Mouse (Mus musculus): ENCODE results near the gene Dolk. TPM values are rescaled to one million over a fixed set of nuclear protein-coding genes. Genes with fewer than 3 reads are reported as not detected.
A peak's percentile ranks its signal among the peaks of the same experiment; 100 is the strongest.

The Dolk gene
- polyA plus RNA-seq, 1 experiment from 2014 or later, result 25.6 TPM

DNA sequence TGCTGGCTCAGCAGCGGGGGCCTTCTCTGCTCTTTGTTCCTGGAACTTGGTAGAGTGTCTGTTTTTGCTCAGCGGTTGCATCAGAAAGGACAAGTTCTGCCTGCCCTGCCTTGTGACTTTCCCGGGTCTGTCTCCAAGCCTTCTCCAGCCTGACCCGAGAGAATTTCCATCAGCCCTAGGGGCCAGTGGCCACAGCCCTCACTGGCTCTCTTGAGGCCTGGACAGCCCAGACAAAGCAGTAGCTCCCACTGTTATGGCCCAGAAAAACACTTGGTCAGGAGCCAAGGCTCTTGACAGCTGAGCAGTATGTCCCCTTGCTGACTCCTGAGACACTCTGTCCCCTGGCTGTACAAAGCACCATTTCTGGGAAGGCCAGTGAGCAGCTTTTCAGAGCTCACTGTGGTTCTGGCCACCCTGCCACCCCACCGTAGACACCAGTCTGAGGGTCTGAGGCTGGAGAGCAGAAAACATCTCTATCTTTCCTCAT is 20.3 kb downstream of the Dolk start, which contains the start of gene Phyhd1:
Gene Phyhd1, plus strand, starts transcription at position 437 of the 487 bp plus-strand sequence.
- H3K4me3 ChIP-seq (replicated peaks), result no peak within 1 kb of the TSS
- 36% methylated on average over 5 of the region's 5 CpGs for WGBS
- peaks cover 24% of the 10 kb centered on the region for H3K4me1 ChIP-seq
- ATAC-seq (ENCODE audit: low FRiP score), result no peak
- no peak within 1 kb of the TSS for H3K9ac ChIP-seq
- no peak within 1 kb of the TSS for H3K4me2 ChIP-seq
- H3K36me3 ChIP-seq (replicated peaks), result peaks cover 47% of the 10 kb centered on the region
- no peaks in the 10 kb centered on the region for H3K9me3 ChIP-seq
- peak within 1 kb of the TSS; percentile 70 for H3K27ac ChIP-seq
- H3K27me3 ChIP-seq, result no peaks in the 10 kb centered on the region

DNA sequence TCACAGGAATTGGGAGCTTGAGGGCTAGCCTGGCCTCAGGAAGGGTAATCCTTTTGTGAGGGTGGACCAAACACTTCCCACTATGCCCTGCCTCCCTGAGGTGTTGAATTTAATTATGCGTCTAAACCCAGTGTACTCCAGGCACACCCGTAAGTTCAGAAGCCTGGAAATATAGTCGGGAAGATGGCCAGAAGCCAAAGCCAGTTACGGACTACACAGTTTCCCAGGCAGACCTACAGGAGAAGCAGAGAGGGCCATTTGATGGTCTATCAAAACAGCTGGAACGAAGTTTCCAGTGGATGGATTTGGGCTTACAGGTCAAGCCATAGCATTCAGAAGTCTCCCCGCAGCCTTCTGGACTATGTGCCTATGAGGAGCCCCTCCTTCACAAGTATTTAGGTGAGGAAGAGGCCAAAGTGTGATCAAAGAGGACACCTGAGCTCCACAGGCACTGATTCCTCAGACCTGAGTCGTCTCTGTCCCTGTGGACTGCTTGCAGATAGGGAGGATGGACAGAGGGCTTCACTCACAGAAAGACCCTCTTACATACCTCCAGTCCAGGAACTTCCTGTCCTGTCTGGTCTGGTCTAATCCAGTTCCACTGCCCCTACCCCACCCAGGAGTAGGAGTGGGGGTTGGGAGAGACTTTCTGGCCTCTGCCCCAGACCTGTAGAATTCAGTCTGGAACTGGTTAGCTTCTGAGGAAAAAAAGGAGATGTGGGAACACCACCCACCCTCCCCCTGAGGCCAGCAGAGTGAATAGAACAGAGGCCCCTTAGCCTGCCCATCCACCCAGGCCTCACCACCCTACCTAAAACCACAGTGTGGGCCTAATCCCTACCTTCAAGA is 21.2 kb downstream of the Dolk start:
- peaks cover 56% of the 10 kb centered on the region for H3K36me3 ChIP-seq (replicated peaks)
- H3K9ac ChIP-seq, result no peak overlapping the region
- no peaks in the 10 kb centered on the region for H3K9me3 ChIP-seq
- H3K4me3 ChIP-seq (replicated peaks), result no peak overlapping the region
- ATAC-seq (ENCODE audit: low FRiP score), result no peak
- peak overlapping the region; percentile 70 for H3K27ac ChIP-seq
- no peaks in the 10 kb centered on the region for H3K27me3 ChIP-seq
- H3K4me2 ChIP-seq, result no peak overlapping the region
- peaks cover 24% of the 10 kb centered on the region for H3K4me1 ChIP-seq
- WGBS, result 84% methylated on average over 7 of the region's 7 CpGs

DNA sequence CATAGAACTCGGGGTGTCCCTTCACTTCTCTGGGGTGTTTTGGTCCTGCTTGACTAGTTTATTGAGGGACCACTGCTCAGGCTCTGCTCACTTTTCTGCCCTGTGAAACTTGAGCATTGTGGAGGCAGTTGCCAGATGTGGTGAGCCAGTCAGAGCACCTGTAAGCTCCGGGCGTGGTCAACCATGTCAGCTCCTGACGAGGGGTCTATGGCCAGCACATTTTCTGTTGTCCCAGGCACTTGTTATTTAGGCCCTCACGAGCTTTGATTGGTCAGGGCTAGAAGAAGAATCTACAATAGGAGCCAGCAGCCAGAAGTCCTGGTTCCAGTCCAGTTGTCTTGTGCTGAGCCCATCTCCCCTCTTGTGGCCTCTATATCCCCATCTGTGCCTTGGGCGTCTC is 22.3 kb downstream of the Dolk start:
- Histone ChIP-seq H3K9ac (no peak overlapping the region), H3K4me1 (peaks cover 24% of the 10 kb centered on the region), H3K36me3 (replicated peaks) (peaks cover 67% of the 10 kb centered on the region), H3K9me3 (no peaks in the 10 kb centered on the region), H3K4me3 (replicated peaks) (no peak overlapping the region), H3K27ac (0 out of 2 replicates have a peak overlapping the region, but pooled peaks have one; percentile 13), H3K4me2 (no peak overlapping the region), H3K27me3 (no peaks in the 10 kb centered on the region)
- 95% methylated on average over 6 of the region's 6 CpGs for WGBS
- ATAC-seq (ENCODE audit: low FRiP score), result no peak

DNA sequence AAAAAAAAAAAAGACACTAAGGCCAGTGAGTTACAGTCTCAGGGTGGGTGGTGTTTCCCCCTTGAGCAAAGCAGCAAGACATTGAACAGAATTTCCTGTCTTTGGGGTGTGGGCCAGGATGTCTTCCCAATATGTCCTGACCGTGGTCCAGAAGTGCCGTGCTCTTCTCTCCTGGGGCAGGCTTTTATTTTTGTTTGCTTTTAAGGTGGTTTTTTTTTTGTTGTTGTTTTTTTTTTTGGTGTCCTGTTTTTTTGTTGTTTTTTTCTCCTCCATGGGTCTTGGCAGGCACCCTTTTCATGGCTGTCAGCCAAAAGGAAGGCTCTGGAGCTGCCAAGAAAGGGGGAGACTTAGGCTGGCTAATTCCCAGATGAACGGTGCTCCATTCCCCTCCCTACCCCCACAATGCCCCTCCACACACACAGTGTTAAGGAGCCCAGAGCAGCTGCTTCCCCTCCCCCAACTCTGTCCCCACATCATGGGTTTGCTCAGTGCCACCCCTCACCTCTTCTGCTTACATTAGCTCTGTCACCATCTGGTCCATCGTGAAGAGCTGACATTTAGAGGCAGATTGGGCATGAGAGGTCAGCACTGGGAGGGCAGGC is 23.2 kb downstream of the Dolk start:
- 73% methylated on average over 4 of the region's 4 CpGs for WGBS
- 0 out of 2 replicates have a peak overlapping the region, but pooled peaks have one; percentile 31 for H3K27ac ChIP-seq
- ATAC-seq (ENCODE audit: low FRiP score), result no peak

DNA sequence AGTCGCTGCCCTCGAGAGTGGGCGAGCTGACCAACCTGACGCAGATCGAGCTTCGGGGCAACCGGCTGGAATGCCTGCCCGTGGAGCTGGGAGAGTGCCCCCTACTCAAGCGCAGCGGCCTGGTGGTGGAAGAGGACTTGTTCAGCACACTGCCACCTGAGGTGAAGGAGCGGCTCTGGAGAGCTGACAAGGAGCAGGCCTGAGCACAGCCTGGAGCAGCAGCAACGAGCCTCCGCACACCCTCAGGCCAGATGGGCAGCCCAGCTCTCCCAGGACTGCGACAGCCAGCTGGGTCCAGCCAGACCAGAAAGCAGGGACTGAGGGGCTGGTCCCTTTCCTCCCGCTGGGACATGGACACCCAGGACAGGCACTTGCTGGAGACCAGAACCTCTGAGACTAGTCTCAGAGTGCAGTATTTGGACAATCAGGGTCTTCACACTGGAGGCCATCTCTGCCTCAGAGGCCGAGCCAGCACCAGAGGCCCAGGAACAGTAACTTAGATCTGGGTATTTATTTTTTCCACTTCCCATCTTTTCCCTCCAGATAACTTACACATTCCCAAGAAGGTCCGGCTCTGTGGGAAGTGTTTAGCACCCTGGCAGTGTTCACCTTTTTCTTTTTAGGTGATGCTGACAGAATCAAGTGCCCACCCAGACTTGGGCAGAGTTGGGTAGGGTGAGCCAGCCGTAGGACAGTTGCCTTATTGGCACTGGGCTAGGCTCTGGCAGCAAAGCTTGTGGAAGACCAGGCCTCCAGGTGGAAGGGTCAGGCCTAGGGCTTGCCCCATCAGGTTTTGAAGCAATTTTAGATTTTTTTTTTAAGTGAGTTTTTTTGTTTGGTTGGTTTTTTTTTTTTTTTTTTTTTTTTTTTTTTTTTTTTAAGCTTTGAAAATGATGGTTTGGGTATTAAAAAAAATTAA is 24.0 kb downstream of the Dolk start:
- no peak for ATAC-seq (ENCODE audit: low FRiP score)
- 95% methylated on average over 18 of the region's 18 CpGs for WGBS
- H3K4me2 ChIP-seq, result no peak overlapping the region
- no peak overlapping the region for H3K9ac ChIP-seq
- 0 out of 2 replicates have a peak overlapping the region, but pooled peaks have one; percentile 8 for H3K27ac ChIP-seq
- H3K4me3 ChIP-seq (replicated peaks), result no peak overlapping the region
- peaks cover 78% of the 10 kb centered on the region for H3K36me3 ChIP-seq (replicated peaks)
- H3K9me3 ChIP-seq, result no peaks in the 10 kb centered on the region
- H3K4me1 ChIP-seq, result peaks cover 24% of the 10 kb centered on the region
- H3K27me3 ChIP-seq, result no peaks in the 10 kb centered on the region

More for the DNA sequence above, 23.2 kb downstream of the Dolk start:
- Histone ChIP-seq H3K4me1 (peaks cover 24% of the 10 kb centered on the region), H3K27me3 (no peaks in the 10 kb centered on the region), H3K4me2 (no peak overlapping the region), H3K36me3 (replicated peaks) (peaks cover 76% of the 10 kb centered on the region), H3K9me3 (no peaks in the 10 kb centered on the region), H3K9ac (no peak overlapping the region), H3K4me3 (replicated peaks) (no peak overlapping the region)

DNA sequence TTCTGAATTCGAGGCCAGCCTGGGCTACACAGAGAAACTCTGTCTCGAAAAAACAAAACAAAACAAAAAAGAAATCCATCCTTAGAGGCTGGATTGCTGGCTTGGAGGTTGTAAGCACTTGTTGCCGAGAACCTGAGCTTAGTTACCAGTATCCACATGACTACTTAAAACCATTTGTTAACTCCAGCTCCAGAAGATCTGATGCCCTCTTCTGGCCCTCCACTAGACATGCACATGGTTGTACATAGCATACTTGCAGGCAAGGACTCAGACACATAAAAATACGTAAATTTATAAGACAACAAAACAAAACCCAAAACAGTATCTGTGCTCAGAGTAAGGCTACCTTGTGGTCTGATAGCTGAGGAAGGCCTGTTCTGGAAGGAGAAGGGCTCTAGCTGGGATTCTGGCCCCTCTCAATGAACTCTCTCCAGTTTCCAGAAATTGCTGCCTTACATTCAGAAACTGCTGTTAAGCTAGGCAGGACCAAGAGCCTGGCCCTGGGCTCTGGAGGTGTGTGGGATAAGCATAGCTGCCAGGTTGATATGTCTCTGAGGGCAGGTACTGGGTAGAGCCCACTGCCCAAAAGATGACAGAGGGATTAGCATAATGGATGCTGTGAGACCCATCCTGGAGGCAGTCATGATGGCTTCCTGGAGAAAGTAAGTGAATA is 24.9 kb downstream of the Dolk start:
- no peaks in the 10 kb centered on the region for H3K27me3 ChIP-seq
- no peaks in the 10 kb centered on the region for H3K9me3 ChIP-seq
- no peak overlapping the region for H3K9ac ChIP-seq
- H3K4me2 ChIP-seq, result no peak overlapping the region
- H3K4me1 ChIP-seq, result peaks cover 15% of the 10 kb centered on the region
- peaks cover 88% of the 10 kb centered on the region for H3K36me3 ChIP-seq (replicated peaks)
- 84% methylated on average over 4 of the region's 4 CpGs for WGBS
- H3K27ac ChIP-seq, result no peak overlapping the region
- H3K4me3 ChIP-seq (replicated peaks), result no peak overlapping the region
- ATAC-seq (ENCODE audit: low FRiP score), result no peak

DNA sequence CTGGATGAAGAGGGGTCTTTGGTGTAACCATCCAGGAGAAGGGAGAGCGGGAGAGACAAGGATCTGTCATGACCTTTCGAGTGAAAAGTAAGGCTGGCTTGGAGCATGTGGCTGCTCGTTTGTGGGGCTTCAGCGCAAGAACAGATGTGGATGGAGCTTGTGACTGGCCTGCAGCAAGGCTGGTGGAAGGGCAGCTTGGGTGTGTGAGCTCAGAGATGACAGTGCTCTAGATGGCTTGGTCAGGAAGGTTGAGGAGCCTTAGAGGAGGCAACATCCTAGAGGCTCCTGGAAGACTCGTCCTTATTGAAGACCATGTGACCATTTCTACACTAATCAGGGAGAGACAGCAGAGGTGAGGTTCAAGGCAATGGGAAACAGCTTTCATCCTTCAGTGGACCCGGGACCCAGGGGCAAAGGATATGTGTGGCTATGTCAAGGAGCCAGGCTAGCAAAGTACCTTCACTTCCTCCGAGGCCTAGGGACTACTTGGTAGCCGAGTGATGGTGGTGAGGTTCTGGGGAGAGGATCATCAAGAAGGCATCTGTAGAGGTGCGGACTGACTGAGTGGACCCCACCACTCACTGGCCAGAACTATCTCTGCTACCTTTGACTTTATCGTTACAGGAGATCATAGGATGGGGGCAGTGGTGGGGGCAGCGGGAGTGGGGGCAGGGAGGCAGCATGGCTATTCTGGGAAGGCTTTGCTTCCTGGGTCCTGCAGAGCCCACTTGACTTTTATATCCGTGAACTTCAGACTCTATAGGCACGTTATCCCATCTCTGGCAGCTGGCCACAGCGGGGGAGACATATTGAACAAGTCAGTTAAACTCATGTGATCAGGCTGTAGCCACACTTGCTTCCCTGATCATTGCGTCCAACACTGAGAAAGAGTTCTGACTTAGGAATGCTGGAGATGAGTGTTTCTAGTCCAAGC is 26.7 kb downstream of the Dolk start:
- no peaks in the 10 kb centered on the region for H3K9me3 ChIP-seq
- H3K36me3 ChIP-seq (replicated peaks), result peaks cover 95% of the 10 kb centered on the region
- no peak overlapping the region for H3K27ac ChIP-seq
- no peaks in the 10 kb centered on the region for H3K27me3 ChIP-seq
- peaks cover 4% of the 10 kb centered on the region for H3K4me1 ChIP-seq
- H3K9ac ChIP-seq, result no peak overlapping the region
- H3K4me2 ChIP-seq, result no peak overlapping the region
- WGBS, result 93% methylated on average over 15 of the region's 15 CpGs
- ATAC-seq (ENCODE audit: low FRiP score), result no peak
- H3K4me3 ChIP-seq (replicated peaks), result no peak overlapping the region

DNA sequence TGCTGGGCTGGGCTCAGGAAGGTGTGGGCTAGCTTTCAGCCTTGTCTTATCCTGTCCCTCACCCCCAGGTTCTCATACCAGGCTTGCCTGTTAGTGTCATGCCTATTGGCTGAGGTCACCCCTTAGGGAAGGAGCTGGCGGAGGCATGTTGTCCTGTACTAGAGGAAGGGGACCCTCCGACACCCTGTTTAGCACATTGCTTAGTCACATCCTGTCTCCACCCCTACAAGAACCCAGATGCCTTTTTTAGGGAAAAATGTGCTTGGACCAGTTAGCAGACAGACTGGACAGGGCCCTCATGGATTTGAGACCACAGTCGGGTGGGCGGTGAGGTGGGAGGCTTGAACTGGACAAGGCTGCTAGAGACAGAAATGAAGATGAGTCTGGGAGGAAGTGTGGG is 27.5 kb downstream of the Dolk start:
- 90% methylated on average over 4 of the region's 4 CpGs for WGBS
- ATAC-seq (ENCODE audit: low FRiP score), result no peak
- Histone ChIP-seq H3K27ac (no peak overlapping the region), H3K9ac (no peak overlapping the region), H3K9me3 (no peaks in the 10 kb centered on the region), H3K27me3 (no peaks in the 10 kb centered on the region), H3K4me3 (replicated peaks) (no peak overlapping the region), H3K36me3 (replicated peaks) (peaks cover 94% of the 10 kb centered on the region), H3K4me1 (peaks cover 4% of the 10 kb centered on the region), H3K4me2 (no peak overlapping the region)

DNA sequence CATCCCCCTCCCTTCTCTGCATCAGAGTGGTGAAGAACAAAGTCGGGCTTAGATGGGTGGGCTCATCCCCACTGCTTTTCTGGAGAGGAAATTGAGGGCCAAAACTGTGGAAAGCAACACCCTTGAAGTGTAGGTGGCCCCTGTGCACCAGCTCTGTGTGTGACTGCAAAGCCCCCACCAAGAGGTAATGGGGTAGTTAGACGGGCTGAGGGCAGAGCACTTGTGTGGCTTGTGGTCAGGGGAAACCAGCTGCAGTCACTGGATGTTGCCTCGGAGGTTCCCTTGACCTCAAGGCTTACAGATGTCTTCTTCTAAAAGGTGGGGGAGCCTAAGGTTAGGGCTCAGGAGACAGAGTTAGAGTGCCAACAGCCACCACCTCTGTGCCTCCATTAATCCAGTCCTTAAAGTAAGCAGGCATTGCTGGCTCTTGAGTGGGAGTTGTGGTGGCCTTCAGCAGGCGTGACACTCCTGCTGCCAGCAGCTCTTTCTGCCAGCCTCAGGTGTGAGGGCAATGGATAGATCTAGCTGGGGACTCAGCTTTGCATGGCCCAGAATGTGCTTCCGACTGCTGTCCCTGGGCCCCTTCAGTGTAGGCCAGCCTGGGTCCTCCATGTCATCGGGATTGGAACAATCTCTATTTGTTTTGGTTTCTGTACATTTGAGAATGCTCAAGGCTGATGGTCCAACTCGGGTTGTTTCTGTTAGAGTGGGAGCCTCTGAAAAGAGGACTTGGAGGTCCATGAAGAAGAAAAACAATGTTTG is 28.3 kb downstream of the Dolk start:
- Histone ChIP-seq H3K4me2 (no peak overlapping the region), H3K27me3 (no peaks in the 10 kb centered on the region), H3K4me3 (replicated peaks) (no peak overlapping the region), H3K4me1 (no peaks in the 10 kb centered on the region), H3K36me3 (replicated peaks) (peaks cover 93% of the 10 kb centered on the region), H3K27ac (no peak overlapping the region), H3K9ac (no peak overlapping the region), H3K9me3 (no peaks in the 10 kb centered on the region)
- 91% methylated on average over 7 of the region's 7 CpGs for WGBS
- ATAC-seq (ENCODE audit: low FRiP score), result no peak

DNA sequence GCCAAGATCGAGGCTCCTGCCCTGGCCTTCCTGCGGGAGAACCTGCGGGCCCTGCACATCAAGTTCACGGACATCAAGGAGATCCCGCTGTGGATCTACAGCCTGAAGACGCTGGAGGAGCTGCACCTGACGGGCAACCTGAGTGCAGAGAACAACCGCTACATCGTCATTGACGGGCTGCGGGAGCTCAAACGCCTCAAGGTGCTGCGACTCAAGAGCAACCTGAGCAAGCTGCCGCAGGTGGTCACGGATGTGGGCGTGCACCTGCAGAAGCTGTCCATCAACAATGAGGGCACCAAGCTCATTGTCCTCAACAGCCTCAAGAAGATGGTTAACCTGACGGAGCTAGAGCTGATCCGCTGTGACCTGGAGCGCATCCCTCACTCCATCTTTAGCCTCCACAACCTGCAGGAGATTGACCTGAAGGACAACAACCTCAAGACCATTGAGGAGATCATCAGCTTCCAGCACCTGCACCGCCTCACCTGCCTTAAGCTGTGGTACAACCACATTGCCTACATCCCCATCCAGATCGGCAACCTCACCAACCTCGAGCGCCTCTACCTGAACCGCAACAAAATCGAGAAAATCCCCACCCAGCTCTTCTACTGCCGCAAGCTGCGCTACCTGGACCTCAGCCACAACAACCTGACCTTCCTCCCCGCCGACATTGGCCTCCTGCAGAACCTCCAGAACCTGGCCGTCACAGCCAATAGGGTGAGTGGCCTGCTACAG is 29.4 kb downstream of the Dolk start:
- no peak for ATAC-seq (ENCODE audit: low FRiP score)
- no peak overlapping the region for H3K4me2 ChIP-seq
- no peaks in the 10 kb centered on the region for H3K27me3 ChIP-seq
- no peaks in the 10 kb centered on the region for H3K9me3 ChIP-seq
- H3K4me1 ChIP-seq, result peaks cover 2% of the 10 kb centered on the region; the same call in 1 of the 2 replicates
- WGBS, result 97% methylated on average over 30 of the region's 30 CpGs
- no peak overlapping the region for H3K27ac ChIP-seq
- no peak overlapping the region for H3K4me3 ChIP-seq (replicated peaks)
- peaks cover 93% of the 10 kb centered on the region for H3K36me3 ChIP-seq (replicated peaks)
- H3K9ac ChIP-seq, result no peak overlapping the region

Measured in forebrain, embryonic 12.5 days (tissue).